Mouse (Mus musculus): ENCODE measurements around the gene Tenm2.

DNA sequence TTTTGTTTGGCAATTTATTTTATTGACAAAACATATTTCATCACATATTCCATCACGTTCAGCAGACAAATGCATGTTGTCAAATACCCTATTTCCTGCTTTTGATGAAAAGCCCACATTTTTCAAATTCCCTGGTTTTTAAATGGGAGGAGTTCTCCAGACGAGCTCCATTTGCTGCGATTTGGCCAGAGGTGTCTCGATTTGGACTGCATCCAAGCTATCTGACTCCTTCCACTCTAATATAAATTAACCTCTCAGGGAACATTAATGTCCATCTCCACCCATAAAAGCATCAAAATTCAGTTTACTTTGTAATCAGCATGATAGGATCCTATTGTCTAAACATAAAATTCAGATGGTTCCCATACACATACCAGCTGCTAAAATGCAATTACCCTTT, 120.6 kb downstream of the Tenm2 start:
- TF ChIP-seq CTCF (IDR thresholded peaks at IDR 0.05) (no peak), POLR2A (IDR thresholded peaks at IDR 0.05; ENCODE audit: insufficient read depth, low read depth, low read length) (no peak)
